ENCODE assay signal across 7 mouse cellular contexts in genomic region chr1:90153099-90153744, GRCm38 (mm10). TPM values are rescaled to one million over a fixed set of nuclear protein-coding genes. Genes with fewer than 3 reads are reported as not detected.
A peak's percentile ranks its signal among the peaks of the same experiment; 100 is the strongest.
DNase-seq lines count a peak whose midpoint lies in the region; ATAC-seq lines count a peak whose summit lies in the region.

Gene Iqca (minus strand): TSS chr1:90153401.

- WGBS in heart, embryonic 10.5 days, result 3% methylated on average over 18 of the region's 18 CpGs
- 3% methylated on average over 18 of the region's 18 CpGs for WGBS in limb, embryonic 10.5 days
- under 1% methylated on average over 18 of the region's 18 CpGs for WGBS in midbrain, embryonic 15.5 days

- peak within 1 kb of the TSS; percentile 67 for H3K27ac ChIP-seq in heart, embryonic 10.5 days
- H3K27ac ChIP-seq in limb, embryonic 10.5 days, result peak within 1 kb of the TSS; percentile 78
- H3K27ac ChIP-seq in midbrain, embryonic 15.5 days, result peak within 1 kb of the TSS; percentile 51; the same call in 1 of the 2 replicates

- peaks cover 42% of the 10 kb centered on the region for H3K4me1 ChIP-seq in heart, embryonic 10.5 days
- peaks cover 25% of the 10 kb centered on the region for H3K4me1 ChIP-seq in limb, embryonic 10.5 days
- peaks cover 20% of the 10 kb centered on the region for H3K4me1 ChIP-seq in midbrain, embryonic 15.5 days

- H3K4me2 ChIP-seq in midbrain, embryonic 15.5 days, result peak within 1 kb of the TSS; percentile 49

- peaks cover 69% of the 10 kb centered on the region for H3K27me3 ChIP-seq in heart, embryonic 10.5 days (ENCODE audit: insufficient read depth, poor library complexity, severe bottlenecking)
- H3K27me3 ChIP-seq in limb, embryonic 10.5 days (ENCODE audit: low read depth, poor library complexity, severe bottlenecking), result peaks cover 42% of the 10 kb centered on the region
- no peaks in the 10 kb centered on the region for H3K27me3 ChIP-seq in midbrain, embryonic 15.5 days (replicated peaks)
- no peaks in the 10 kb centered on the region for H3K27me3 ChIP-seq in splenic B cell, adult 2 months (ENCODE audit: control insufficient read depth, insufficient read depth, low read length, poor library complexity, severe bottlenecking)

- H3K36me3 ChIP-seq in heart, embryonic 10.5 days, result no peaks in the 10 kb centered on the region
- H3K36me3 ChIP-seq in limb, embryonic 10.5 days, result no peaks in the 10 kb centered on the region
- H3K36me3 ChIP-seq in midbrain, embryonic 15.5 days (replicated peaks), result no peaks in the 10 kb centered on the region
- no peaks in the 10 kb centered on the region for H3K36me3 ChIP-seq in splenic B cell, adult 2 months (ENCODE audit: control insufficient read depth, insufficient read depth, low read length, poor library complexity, severe bottlenecking)

- H3K9me3 ChIP-seq in heart, embryonic 10.5 days, result no peaks in the 10 kb centered on the region
- no peaks in the 10 kb centered on the region for H3K9me3 ChIP-seq in limb, embryonic 10.5 days (replicated peaks)
- no peaks in the 10 kb centered on the region for H3K9me3 ChIP-seq in midbrain, embryonic 15.5 days

- H3K9ac ChIP-seq in midbrain, embryonic 15.5 days, result no peak within 1 kb of the TSS

- H3K4me3 ChIP-seq in heart, embryonic 10.5 days, result peak within 1 kb of the TSS; percentile 44
- peak within 1 kb of the TSS; percentile 36 for H3K4me3 ChIP-seq in limb, embryonic 10.5 days
- peak within 1 kb of the TSS; percentile 24 for H3K4me3 ChIP-seq in midbrain, embryonic 15.5 days

- peak; percentile 18; the same call in 1 of the 2 replicates for ATAC-seq in erythroid progenitor cell, adult 5-6 weeks (replicated peaks; ENCODE audit: low FRiP score, poor library complexity, severe bottlenecking)
- peak; percentile 97 for ATAC-seq in midbrain, embryonic 15.5 days (replicated peaks)

- DNase-seq in adrenal gland, postnatal 25 days, result peak; percentile 54
- peak; percentile 93 for DNase-seq in heart, embryonic 10.5 days (ENCODE audit: low spot score)
- peak; percentile 55 to 58 for DNase-seq in kidney, adult 8-10 months
- peak; percentile 85 for DNase-seq in limb, embryonic 10.5 days (ENCODE audit: low spot score)
- peak; percentile 59 for DNase-seq in splenic B cell, adult 2 months (ENCODE audit: low read depth, low spot score)

RNA-seq across cellular contexts. Expression of gene Iqca, which starts in this region (rescaled TPM):
- not detected in 2 replicates for total RNA-seq in adrenal gland, postnatal 25 days (2021)
- not detected in 2 replicates for total RNA-seq in erythroid progenitor cell, adult 5-6 weeks (2015; ENCODE audit: low replicate concordance)
- total RNA-seq in erythroid progenitor cell, adult 5-6 weeks (2017; ENCODE audit: low replicate concordance), result not detected in 2 replicates
- 0.11 and 0.16 TPM in 2 replicates for polyA plus RNA-seq in heart, embryonic 10.5 days (2016; fragmentation: Nextera tagmentation; extraction: Ambion mirVana)
- polyA plus RNA-seq in limb, embryonic 10.5 days (2016; fragmentation: Nextera tagmentation; extraction: Ambion mirVana), result not detected in 2 replicates
- polyA plus RNA-seq in midbrain, embryonic 15.5 days (2015; fragmentation: Nextera tagmentation; extraction: Ambion mirVana), result 0.95 and 1.2 TPM in 2 replicates

Comparison
In these comparisons a context has a peak if more than half of its experiments do, and no peak if none do; other contexts are left out.
1. Peak in every context shown above with its lines: DNase-seq, ATAC-seq, H3K4me3 ChIP-seq and H3K27ac ChIP-seq.
2. Peak in DNase-seq in adrenal gland, postnatal 25 days; RNA of the gene not detected or under 1 TPM.
3. Peak in ATAC-seq in erythroid progenitor cell, adult 5-6 weeks; RNA of the gene not detected or under 1 TPM.
4. Peak in DNase-seq, H3K4me3 ChIP-seq and H3K27ac ChIP-seq in heart, embryonic 10.5 days; RNA of the gene not detected or under 1 TPM.
5. Peak in DNase-seq, H3K4me3 ChIP-seq and H3K27ac ChIP-seq in limb, embryonic 10.5 days; RNA of the gene not detected or under 1 TPM.